Mouse (Mus musculus): ENCODE measurements around the gene Phf21a.

The Phf21a gene

GRCm38 (mm10) chr2:92175002-92175401 is 82.1 kb downstream of the Phf21a start:
- in situ Hi-C loops (cut with MseI, MboI): no loop called here

- in situ Hi-C loops (cut with MseI, MboI): no loop called here
These were observed 83.4 kb downstream of the Phf21a start for GRCm38 (mm10) chr2:92176292-92176691.

- in situ Hi-C loops (cut with MseI, MboI): no loop called here
These were observed 89.3 kb downstream of the Phf21a start for GRCm38 (mm10) chr2:92182146-92182756.

- in situ Hi-C loops (cut with MseI, MboI): no loop called here
These were observed 90.1 kb downstream of the Phf21a start for GRCm38 (mm10) chr2:92182981-92183501.

- in situ Hi-C loops (cut with MseI, MboI): no loop called here
These were observed 90.7 kb downstream of the Phf21a start for GRCm38 (mm10) chr2:92183613-92184076.

GRCm38 (mm10) chr2:92184077-92184921 is 91.4 kb downstream of the Phf21a start:
- in situ Hi-C loops (cut with MseI, MboI): no loop called here

- in situ Hi-C loops (cut with MseI, MboI): no loop called here
These were observed 92.3 kb downstream of the Phf21a start for GRCm38 (mm10) chr2:92185062-92185765.

- in situ Hi-C loops (cut with MseI, MboI): no loop called here
These were observed 93.0 kb downstream of the Phf21a start for GRCm38 (mm10) chr2:92185766-92186450.

GRCm38 (mm10) chr2:92187061-92187460 is 94.1 kb downstream of the Phf21a start:
- in situ Hi-C loops (cut with MseI, MboI): no loop called here

GRCm38 (mm10) chr2:92188744-92189143 is 95.8 kb downstream of the Phf21a start:
- in situ Hi-C loops (cut with MseI, MboI): no loop called here

GRCm38 (mm10) chr2:92190960-92191359 is 98.0 kb downstream of the Phf21a start:
- in situ Hi-C loops (cut with MseI, MboI): no loop called here

- in situ Hi-C loops (cut with MseI, MboI): no loop called here
These were observed 99.1 kb downstream of the Phf21a start for GRCm38 (mm10) chr2:92191826-92192581.

- in situ Hi-C loops (cut with MseI, MboI): no loop called here
These were observed 105.2 kb downstream of the Phf21a start for GRCm38 (mm10) chr2:92198126-92198525.

- in situ Hi-C loops (cut with MseI, MboI): no loop called here
These were observed 105.8 kb downstream of the Phf21a start for GRCm38 (mm10) chr2:92198747-92199146.

- in situ Hi-C loops (cut with MseI, MboI): no loop called here
These were observed 106.8 kb downstream of the Phf21a start for GRCm38 (mm10) chr2:92199562-92200286.

- in situ Hi-C loops (cut with MseI, MboI): no loop called here
These were observed 109.6 kb downstream of the Phf21a start for GRCm38 (mm10) chr2:92202319-92203040.

GRCm38 (mm10) chr2:92205010-92205639 is 112.2 kb downstream of the Phf21a start:
- in situ Hi-C loops (cut with MseI, MboI): no loop called here

- in situ Hi-C loops (cut with MseI, MboI): no loop called here
These were observed 117.5 kb downstream of the Phf21a start for GRCm38 (mm10) chr2:92210409-92210808.

GRCm38 (mm10) chr2:92221431-92221830 is 128.5 kb downstream of the Phf21a start:
- in situ Hi-C loops (cut with MseI, MboI): no loop called here
